Mouse (Mus musculus) MEL (cell line): ENCODE results near the gene Wdr18. TPM values are rescaled to one million over a fixed set of nuclear protein-coding genes. Genes with fewer than 3 reads are reported as not detected.

Source experiments
- DNase-seq: peaks from one replicate; pipeline ENCODE4 v3.0.0; 2011; ENCODE audit warnings: low read depth, low spot score
- H3K27ac ChIP-seq: 2 replicates; pipeline ENCODE4 v1.5.1; 2012; ENCODE audit warnings: low read depth, mild to moderate bottlenecking, control low read depth, low read length, moderate library complexity; ENCODE audit not compliant: control insufficient read depth
- H3K27me3 ChIP-seq, 2 experiments: fragments of 150-350 bp in 1 of 2; sonication (generic) in 1 of 2; 2 replicates each; pipeline ENCODE4 v1.6.1; 2012; ENCODE audit warnings: low read length in 2 of 2, mild to moderate bottlenecking in 2 of 2, improper control_type of control experiment in 1 of 2, moderate library complexity in 1 of 2; ENCODE audit not compliant: insufficient read depth in 2 of 2, control insufficient read depth in 1 of 2
- H3K36me3 ChIP-seq, 2 experiments: 2 replicates each; pipeline ENCODE4 v1.6.1; 2012 to 2014; ENCODE audit warnings: low read length in 2 of 2, improper control_type of control experiment in 1 of 2, inconsistent platforms in 1 of 2, mild to moderate bottlenecking in 1 of 2; ENCODE audit not compliant: insufficient read depth in 2 of 2, control insufficient read depth in 1 of 2
- H3K4me1 ChIP-seq, 2 experiments: fragments of 150-350 bp in 1 of 2; sonication (generic) in 1 of 2; 2 replicates each; pipeline ENCODE4 v1.6.1; 2012; ENCODE audit warnings: low read length in 2 of 2, improper control_type of control experiment in 1 of 2, mild to moderate bottlenecking in 1 of 2; ENCODE audit not compliant: insufficient read depth in 2 of 2, control insufficient read depth in 1 of 2
- H3K4me3 ChIP-seq, 2 experiments: fragments of 150-350 bp in 1 of 2; sonication (generic) in 1 of 2; 2 replicates each; pipeline ENCODE4 v1.5.1; 2012; ENCODE audit warnings: low read depth in 2 of 2, low read length in 2 of 2, mild to moderate bottlenecking in 2 of 2, moderate library complexity in 2 of 2, control low read depth in 1 of 2, improper control_type of control experiment in 1 of 2; ENCODE audit not compliant: control insufficient read depth in 1 of 2, insufficient read depth in 1 of 2
- H3K79me2 ChIP-seq: 2 replicates; pipeline ENCODE4 v1.6.1; 2012; ENCODE audit warnings: mild to moderate bottlenecking, low read length, moderate library complexity; ENCODE audit not compliant: control insufficient read depth, poor library complexity, insufficient read depth
- H3K9ac ChIP-seq: 2 replicates; pipeline ENCODE4 v1.6.1; 2012; ENCODE audit warnings: low read depth, mild to moderate bottlenecking, control low read depth, low read length, moderate library complexity; ENCODE audit not compliant: control insufficient read depth, poor library complexity, severe bottlenecking
- H3K9me3 ChIP-seq: fragments of 150-350 bp; sonication (generic); replicated peaks from 2 replicates; pipeline ENCODE4 v1.6.1; 2012; ENCODE audit warnings: mild to moderate bottlenecking, low read length, improper control_type of control experiment, moderate library complexity; ENCODE audit not compliant: insufficient read depth
- BHLHE40 ChIP-seq: IDR thresholded peaks from 2 replicates; pipeline ENCODE4 v1.6.1; 2012; ENCODE audit warnings: low read depth, mild to moderate bottlenecking, inconsistent platforms, low read length, improper control_type of control experiment, borderline replicate concordance
- CHD1 ChIP-seq: IDR thresholded peaks from 2 replicates; pipeline ENCODE4 v1.6.1; 2012; ENCODE audit warnings: low read depth, mild to moderate bottlenecking, inconsistent platforms, low read length, improper control_type of control experiment
- CHD2 ChIP-seq: IDR thresholded peaks from 2 replicates; pipeline ENCODE4 v1.6.1; 2011; ENCODE audit warnings: low read length, improper control_type of control experiment
- E2F4 ChIP-seq: IDR thresholded peaks from 2 replicates; pipeline ENCODE4 v1.6.1; 2011; ENCODE audit warnings: low read depth, low read length, improper control_type of control experiment, borderline replicate concordance
- MAX ChIP-seq: IDR thresholded peaks from 2 replicates; pipeline ENCODE4 v1.6.1; 2011; ENCODE audit warnings: low read length, improper control_type of control experiment
- MXI1 ChIP-seq: IDR thresholded peaks from 2 replicates; pipeline ENCODE4 v1.6.1; 2011; ENCODE audit warnings: mild to moderate bottlenecking, low read depth, low read length, improper control_type of control experiment
- POLR2AphosphoS5 ChIP-seq: IDR thresholded peaks from 2 replicates; pipeline ENCODE4 v1.6.1; 2012; ENCODE audit warnings: low read depth, borderline replicate concordance, mild to moderate bottlenecking, inconsistent platforms, low read length, moderate library complexity, mixed read lengths
- TCF12 ChIP-seq: IDR thresholded peaks from 2 replicates; pipeline ENCODE4 v1.6.1; 2014; ENCODE audit warnings: low read depth, mild to moderate bottlenecking, inconsistent platforms, low read length, improper control_type of control experiment, moderate library complexity
- USF2 ChIP-seq, 2 experiments: IDR thresholded peaks; 2 replicates each; pipeline ENCODE4 v1.6.1; 2011 to 2012; ENCODE audit warnings: improper control_type of control experiment in 2 of 2, low read length in 2 of 2, borderline replicate concordance in 1 of 2, inconsistent platforms in 1 of 2, low read depth in 1 of 2, mild to moderate bottlenecking in 1 of 2; ENCODE audit not compliant: insufficient read depth in 1 of 2
- polyA plus RNA-seq, 2 experiments: library from polyadenylated mRNA; stranded (reverse) in 1 of 2; unstranded in 1 of 2; fragments of >175 nt in 1 of 2; fragments of >200 nt in 1 of 2; gene quantifications; 2 replicates each; pipeline versions ENCODE4 v1.2.1 to v1.2.4; 2012; ENCODE audit warnings: low replicate concordance in 2 of 2, low read depth in 1 of 2; ENCODE audit not compliant: insufficient read length in 2 of 2, insufficient read depth in 1 of 2, missing spikeins in 1 of 2
- total RNA-seq: library from RNA; depleted of rRNA; stranded (reverse); fragments of 300-350 nt; gene quantifications from 2 replicates; pipeline ENCODE4 v1.2.3, GENCODE M21; 2012

The Wdr18 gene
- total and polyA plus RNA-seq, 3 experiments: 89.5 to 107 TPM; not detected in 1

DNA sequence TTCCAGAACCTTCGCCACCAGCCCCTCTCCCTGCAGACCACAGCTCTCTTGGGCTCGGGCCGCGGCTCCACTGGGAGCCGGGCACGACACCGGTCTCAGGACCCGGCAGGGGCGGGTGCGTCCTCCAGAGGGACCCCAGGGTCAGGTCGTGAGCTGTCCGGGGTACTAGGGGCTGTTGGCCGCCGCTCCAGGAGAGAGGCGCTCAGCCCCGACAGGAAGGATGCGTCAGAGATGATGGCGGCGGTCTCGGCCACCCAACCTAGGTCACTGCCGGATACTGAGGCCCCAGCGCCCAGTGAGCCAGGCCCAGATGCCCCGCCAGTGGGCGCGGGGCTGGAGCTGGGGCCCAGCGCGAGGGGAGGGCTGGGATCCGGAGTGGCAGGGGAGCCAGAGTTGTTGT is 17.4 kb downstream of the Wdr18 start:
- H3K27ac ChIP-seq: no peak overlapping the region
- H3K9me3 ChIP-seq: no peaks in the 10 kb centered on the region
- H3K9ac ChIP-seq: no peak overlapping the region
- H3K79me2 ChIP-seq: peaks cover 14% of the 10 kb centered on the region; the same call in 1 of the 2 replicates
- H3K4me1 ChIP-seq: no peaks in the 10 kb centered on the region
- no peak overlapping the region for H3K4me3 ChIP-seq
- no peaks in the 10 kb centered on the region; a peak in 1 of 4 replicates for H3K36me3 ChIP-seq
- no peak for DNase-seq
- TF ChIP-seq USF2 (IDR thresholded peaks at IDR 0.05; ENCODE audit: borderline replicate concordance in 1 of 2, insufficient read depth in 1 of 2, low read depth in 1 of 2, low read length in 2 of 2) (no peak), MAX (no peak)
- TF ChIP-seq, all 39 proteins: peak for 0
- H3K27me3 ChIP-seq: no peaks in the 10 kb centered on the region

DNA sequence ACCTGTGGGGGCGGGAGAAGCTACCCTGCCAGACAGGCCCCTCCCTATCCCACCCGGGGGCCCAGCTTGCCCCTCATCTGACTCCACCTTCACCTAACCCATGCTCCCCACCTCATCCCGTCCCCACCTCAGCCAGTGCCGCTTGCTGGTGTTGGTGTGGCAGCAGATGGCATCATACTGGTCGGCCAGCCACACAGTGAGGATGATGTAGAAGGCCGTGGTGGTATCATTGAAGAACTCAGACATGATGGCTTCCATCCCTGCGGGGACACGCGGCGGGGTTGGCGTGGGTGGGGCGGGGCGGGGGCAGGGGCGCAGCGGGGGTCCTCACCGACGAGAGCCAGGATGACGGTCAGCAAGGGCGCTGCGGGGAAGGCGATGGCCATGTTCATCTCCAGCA is 18.1 kb downstream of the Wdr18 start:
- Histone ChIP-seq H3K4me1 (peaks cover 0 to 1% of the 10 kb centered on the region in 2 experiments; a peak in 1 of 4 replicates), H3K9ac (no peak overlapping the region), H3K27me3 (no peaks in the 10 kb centered on the region), H3K27ac (no peak overlapping the region), H3K79me2 (peaks cover 21% of the 10 kb centered on the region), H3K4me3 (no peak overlapping the region), H3K36me3 (peaks cover 0 to under 1% of the 10 kb centered on the region in 2 experiments; a peak in 3 of 4 replicates), H3K9me3 (no peaks in the 10 kb centered on the region)
- TF ChIP-seq CHD2 (no peak), BHLHE40 (no peak)
- DNase-seq: no peak

DNA sequence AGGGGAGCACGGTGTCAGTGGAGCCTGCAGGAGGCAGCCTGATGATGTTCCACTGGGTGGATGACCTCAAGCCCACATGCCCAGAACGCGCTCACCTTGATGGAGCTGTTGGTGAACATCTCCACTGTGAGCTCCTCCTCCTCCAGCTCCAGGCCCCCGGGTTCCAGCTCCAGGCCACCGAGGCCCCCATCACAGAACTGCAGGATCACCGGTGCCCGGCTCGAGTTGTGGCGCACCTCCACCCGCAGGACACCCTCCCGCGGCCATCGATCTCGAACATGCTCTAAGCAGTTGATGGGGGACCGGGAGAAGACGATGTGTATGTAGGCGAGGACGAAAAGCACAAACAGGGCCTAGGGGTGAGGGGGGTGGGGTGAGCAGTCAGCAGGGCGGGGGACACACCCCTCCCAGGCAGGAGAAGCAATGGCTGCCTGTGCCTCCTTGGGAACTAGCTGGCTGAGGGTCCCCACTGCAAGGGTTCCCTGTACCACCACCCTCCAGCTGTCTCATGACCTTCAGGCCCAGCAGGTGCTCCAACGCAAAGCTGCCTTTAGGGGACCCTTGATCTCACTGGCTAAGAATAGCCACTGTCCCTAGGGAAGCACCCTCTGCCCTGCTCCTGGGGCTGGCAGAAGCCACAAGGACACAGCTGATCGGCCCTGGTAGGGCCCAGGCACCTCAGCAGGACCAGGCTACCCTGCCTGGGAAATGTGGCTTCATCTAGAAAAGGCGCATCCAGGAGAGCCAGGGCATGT is 19.6 kb downstream of the Wdr18 start:
- Histone ChIP-seq H3K36me3 (peaks cover 0 to 5% of the 10 kb centered on the region in 2 experiments; a peak in 3 of 4 replicates), H3K4me1 (peaks cover 0 to 8% of the 10 kb centered on the region in 2 experiments; a peak in 1 of 4 replicates), H3K9me3 (no peaks in the 10 kb centered on the region), H3K27me3 (no peaks in the 10 kb centered on the region), H3K79me2 (peaks cover 30% of the 10 kb centered on the region), H3K9ac (no peak overlapping the region), H3K27ac (no peak overlapping the region)
- no peak for DNase-seq
- TF ChIP-seq E2F4 (no peak), POLR2AphosphoS5 (no peak), TCF12 (no peak), USF2 (IDR thresholded peaks at IDR 0.05; ENCODE audit: borderline replicate concordance in 1 of 2, insufficient read depth in 1 of 2, low read depth in 1 of 2, low read length in 2 of 2) (no peak), CHD1 (no peak), MXI1 (no peak)
- TF ChIP-seq, all 39 proteins: peak for 0
- H3K4me3 ChIP-seq: no peak overlapping the region
